Mouse (Mus musculus) stomach, embryonic 16.5 days (tissue): Measurements from ENCODE around the gene Aatk. TPM values are rescaled to one million over a fixed set of nuclear protein-coding genes. Genes with fewer than 3 reads are reported as not detected.

ENCODE experiments used
- ATAC-seq: fragments of 200-750 bp; cut with Nextera tagmentation; 2 replicates; pipeline ENCODE4 v1.8.0; 2017; ENCODE audit warnings: moderate number of reproducible peaks, moderate TSS enrichment; ENCODE audit not compliant: insufficient read depth, low FRiP score
- H3K27ac ChIP-seq: fragments of 300-500 bp; sonication (generic); 2 replicates; pipeline ENCODE4 v1.5.1; 2014; ENCODE audit warnings: low read length
- H3K27me3 ChIP-seq: fragments of 300-500 bp; sonication (generic); 2 replicates; pipeline ENCODE4 v1.6.1; 2014; ENCODE audit warnings: low read length, control low read depth, mixed read lengths; ENCODE audit not compliant: control insufficient read depth, insufficient read depth
- H3K36me3 ChIP-seq: fragments of 300-500 bp; sonication (generic); 2 replicates; pipeline ENCODE4 v1.6.1; 2014; ENCODE audit warnings: low read length; ENCODE audit not compliant: control insufficient read depth, insufficient read depth
- H3K4me1 ChIP-seq: fragments of 300-500 bp; sonication (generic); 2 replicates; pipeline ENCODE4 v1.6.1; 2014; ENCODE audit warnings: low read length, control low read depth, mixed read lengths; ENCODE audit not compliant: control insufficient read depth, insufficient read depth
- H3K4me2 ChIP-seq: fragments of 300-500 bp; sonication (generic); 2 replicates; pipeline ENCODE4 v1.6.1; 2014; ENCODE audit warnings: low read depth, low read length, mixed read lengths
- H3K4me3 ChIP-seq: fragments of 300-500 bp; sonication (generic); replicated peaks from 2 replicates; pipeline ENCODE4 v1.5.1; 2014; ENCODE audit warnings: mild to moderate bottlenecking, low read length
- H3K9ac ChIP-seq: fragments of 300-500 bp; sonication (generic); 2 replicates; pipeline ENCODE4 v1.6.1; 2014; ENCODE audit warnings: low read length
- H3K9me3 ChIP-seq: fragments of 300-500 bp; sonication (generic); replicated peaks from 2 replicates; pipeline ENCODE4 v1.6.1; 2016; ENCODE audit warnings: low read length, control low read depth; ENCODE audit not compliant: control insufficient read depth
- WGBS: fragments of 180-500 bp; shearing (Covaris S2); extraction: QIAGEN DNeasy Blood & Tissue Kit; methylation state at CpG from one replicate; pipeline ENCODE4 v1.1.7; 2014; 5-methylcytosine and 5-hydroxymethylcytosine counted together
- polyA plus RNA-seq: library from polyadenylated mRNA; unstranded; fragments of >200 nt; fragmentation: Nextera tagmentation; extraction: Ambion mirVana; gene quantifications from 2 replicates; pipeline ENCODE4 v1.2.1, GENCODE M21; 2015

Aatk gene
- polyA plus RNA-seq, 1 experiment from 2014 or later = 3.3 TPM

DNA sequence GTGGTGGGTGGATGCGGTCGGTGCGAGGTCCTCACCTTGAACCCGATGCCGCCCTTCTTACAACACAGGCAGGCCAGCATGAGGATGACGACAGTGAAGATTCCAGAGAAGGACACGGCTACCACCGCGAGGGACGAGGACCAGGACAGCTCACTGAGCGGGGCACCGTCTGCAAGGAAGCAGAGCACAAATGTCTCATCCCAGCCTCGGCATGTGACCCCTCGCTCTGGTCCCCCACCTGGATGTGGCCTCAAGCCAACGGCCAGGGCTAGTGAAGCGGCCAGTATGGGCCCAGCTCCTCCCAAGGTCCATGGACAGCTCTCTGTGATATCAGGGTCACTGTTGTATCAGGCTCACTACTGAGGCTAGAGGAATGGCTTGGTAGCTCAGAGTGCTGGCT lies 25.6 kb downstream of the Aatk start:
- ATAC-seq = no peak
- WGBS = 90% methylated on average over 16 of the region's 16 CpGs
- no peak overlapping the region for H3K27ac ChIP-seq

DNA sequence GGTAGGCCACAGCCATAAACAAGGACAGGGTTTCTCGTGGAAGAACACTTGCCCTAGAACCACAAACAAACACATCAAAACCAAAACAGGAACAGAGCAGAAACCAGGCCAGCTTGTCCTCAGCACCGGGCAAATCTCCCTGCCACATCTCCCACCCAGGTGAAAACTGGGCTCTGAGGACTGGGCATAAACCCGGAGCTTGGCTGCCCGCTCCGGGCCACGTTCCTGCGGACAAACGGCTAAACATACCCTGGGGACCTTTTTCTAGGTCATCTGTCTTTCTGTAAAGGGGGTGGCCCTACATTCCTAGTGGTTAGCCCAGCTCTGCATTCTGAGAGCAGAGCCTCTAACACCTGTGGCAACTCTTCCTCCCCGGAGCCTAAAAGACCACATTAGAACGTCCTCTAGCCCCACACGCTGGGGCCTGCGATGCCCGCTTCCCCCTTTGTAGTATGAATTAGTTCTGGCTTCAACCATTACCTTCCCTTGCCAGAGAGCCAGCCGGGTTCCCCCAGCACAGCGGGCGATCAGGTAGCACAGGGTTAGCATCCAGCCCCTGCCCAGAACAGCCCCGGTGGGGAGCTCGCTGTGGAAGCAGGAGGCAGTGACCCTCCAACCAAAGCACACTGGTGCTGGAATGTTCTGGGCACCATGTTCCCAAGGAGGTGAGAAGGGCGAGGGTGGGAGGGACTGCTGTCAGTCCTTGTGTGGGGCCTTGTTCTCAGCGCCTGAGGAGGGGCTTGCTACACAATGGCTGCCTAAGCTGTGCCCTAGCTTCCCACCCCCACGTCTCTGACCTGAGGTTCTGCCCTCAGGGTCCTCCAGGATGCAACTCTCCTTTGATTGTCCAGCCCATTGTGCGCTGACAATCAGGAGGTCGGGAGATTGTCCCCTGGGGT lies 27.2 kb downstream of the Aatk start:
- Histone ChIP-seq H3K36me3 (no peaks in the 10 kb centered on the region), H3K27me3 (no peaks in the 10 kb centered on the region), H3K9me3 (no peaks in the 10 kb centered on the region), H3K4me3 (no peak overlapping the region), H3K4me2 (no peak overlapping the region), H3K27ac (no peak overlapping the region), H3K9ac (no peak overlapping the region), H3K4me1 (no peaks in the 10 kb centered on the region)
- 67% methylated on average over 23 of the region's 23 CpGs for whole genome bisulfite sequencing
- ATAC-seq = no peak

More for the DNA sequence above, 25.6 kb downstream of the Aatk start:
- no peak overlapping the region for H3K4me2 ChIP-seq
- no peak overlapping the region for H3K4me3 ChIP-seq
- H3K36me3 ChIP-seq = no peaks in the 10 kb centered on the region
- H3K27me3 ChIP-seq = no peaks in the 10 kb centered on the region
- no peaks in the 10 kb centered on the region for H3K4me1 ChIP-seq
- no peak overlapping the region for H3K9ac ChIP-seq
- H3K9me3 ChIP-seq = no peaks in the 10 kb centered on the region

DNA sequence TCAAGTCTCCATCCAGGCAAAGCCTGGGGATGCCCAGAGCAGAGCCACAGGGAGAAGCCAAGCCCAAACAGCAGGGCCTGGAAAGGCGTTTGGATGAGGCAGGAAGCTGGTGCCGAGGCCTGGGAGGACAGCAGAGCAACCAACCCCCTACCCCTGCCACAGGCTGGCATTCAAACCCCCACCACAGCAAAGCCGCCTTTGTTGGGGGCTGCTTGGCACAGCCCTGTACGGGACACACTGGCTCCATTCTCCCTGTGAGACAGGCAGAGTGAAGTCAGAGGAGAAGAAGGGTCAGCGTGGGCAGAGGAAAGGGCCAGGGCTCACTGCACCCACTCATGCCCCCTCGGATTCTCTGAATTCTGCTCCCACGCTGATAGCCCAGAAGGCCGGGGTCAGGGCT lies 30.0 kb downstream of the Aatk start:
- Histone ChIP-seq H3K9ac (no peak overlapping the region), H3K9me3 (no peaks in the 10 kb centered on the region), H3K4me3 (no peak overlapping the region), H3K4me2 (no peak overlapping the region), H3K4me1 (peaks cover 6% of the 10 kb centered on the region; the same call in 1 of the 2 replicates), H3K27me3 (no peaks in the 10 kb centered on the region), H3K36me3 (no peaks in the 10 kb centered on the region), H3K27ac (no peak overlapping the region)
- WGBS = 85% methylated on average over 8 of the region's 8 CpGs
- no peak for ATAC-seq

DNA sequence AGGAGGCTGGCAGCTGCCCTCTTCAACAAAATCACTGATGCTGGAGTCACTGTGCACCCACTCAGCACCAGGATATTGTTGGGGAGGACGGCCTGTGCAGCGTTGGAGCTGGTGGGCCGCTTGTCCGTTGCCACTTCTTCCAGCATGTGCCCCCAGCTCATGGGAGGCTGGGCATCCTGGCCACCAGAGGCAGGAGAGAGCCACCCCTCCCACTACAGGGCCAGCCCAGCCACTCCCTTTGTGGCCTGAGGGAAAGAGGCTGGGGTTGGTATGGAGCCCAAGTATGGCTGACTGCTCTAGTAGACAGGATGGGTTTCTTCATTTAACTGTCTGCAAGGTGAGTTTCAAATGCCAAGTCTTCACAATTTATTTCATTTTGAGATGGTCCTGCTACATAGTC lies 32.2 kb downstream of the Aatk start:
- no peaks in the 10 kb centered on the region for H3K27me3 ChIP-seq
- no peak overlapping the region for H3K9ac ChIP-seq
- H3K4me1 ChIP-seq = peaks cover 6% of the 10 kb centered on the region; the same call in 1 of the 2 replicates
- WGBS = 91% methylated on average over 4 of the region's 4 CpGs
- H3K4me2 ChIP-seq = no peak overlapping the region
- H3K27ac ChIP-seq = no peak overlapping the region
- no peaks in the 10 kb centered on the region for H3K9me3 ChIP-seq
- ATAC-seq = no peak
- H3K36me3 ChIP-seq = no peaks in the 10 kb centered on the region
- no peak overlapping the region for H3K4me3 ChIP-seq

DNA sequence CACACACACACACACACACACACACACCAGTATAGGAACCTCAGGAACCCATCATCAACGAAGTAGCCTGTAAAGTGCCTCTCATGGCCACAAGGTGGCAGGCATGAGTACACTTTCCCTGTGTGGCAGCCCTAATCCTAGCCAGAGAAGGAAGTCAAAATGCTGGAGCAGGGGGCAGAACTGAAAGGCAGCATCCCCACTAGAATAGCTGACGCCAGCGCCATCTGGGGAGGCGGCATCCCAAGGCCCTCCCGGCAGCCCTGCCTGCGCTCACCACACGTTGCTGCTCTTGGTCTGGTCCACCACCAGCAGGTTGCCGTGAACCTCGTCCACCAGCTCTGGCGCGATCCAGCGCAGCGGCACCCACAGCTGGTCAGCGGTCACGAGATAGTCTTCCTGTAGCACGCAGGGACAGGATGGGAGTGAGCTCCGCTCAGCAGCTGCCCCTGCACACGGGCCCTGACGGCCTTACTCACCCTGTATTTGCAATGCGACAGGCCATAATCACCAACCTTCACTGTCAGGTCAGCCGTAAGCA lies 33.7 kb downstream of the Aatk start:
- Histone ChIP-seq H3K27ac (no peak overlapping the region), H3K27me3 (no peaks in the 10 kb centered on the region), H3K9ac (peak overlapping the region; percentile 66), H3K4me1 (peaks cover 6% of the 10 kb centered on the region; the same call in 1 of the 2 replicates), H3K4me3 (peak overlapping the region; percentile 39), H3K4me2 (peak overlapping the region; percentile 72), H3K9me3 (no peaks in the 10 kb centered on the region), H3K36me3 (no peaks in the 10 kb centered on the region)
- peak; percentile 63; the same call in 1 of the 2 replicates for ATAC-seq
- WGBS = 8% methylated on average over 21 of the region's 21 CpGs

DNA sequence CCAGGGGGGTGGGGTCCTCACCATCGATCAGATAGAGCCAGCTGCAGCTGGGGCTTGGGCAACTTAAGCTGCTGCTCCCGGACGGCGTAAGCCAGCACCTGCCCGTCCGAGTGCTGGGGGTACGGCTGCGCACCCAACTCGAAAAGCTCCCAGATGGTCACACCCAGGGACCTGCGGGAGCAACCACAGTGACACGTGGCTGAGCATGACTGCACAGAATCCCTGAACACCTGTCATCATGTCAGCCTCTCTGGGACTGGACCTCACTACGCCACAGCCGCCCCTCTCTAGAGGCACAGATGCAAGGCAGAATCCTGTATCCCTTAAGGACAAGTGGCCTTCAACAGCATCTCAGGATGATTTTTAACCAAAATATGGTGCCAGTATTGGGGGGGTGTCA lies 34.3 kb downstream of the Aatk start:
- ATAC-seq = 0 out of 2 replicates have a peak, but pooled peaks have one; percentile 2
- H3K9ac ChIP-seq = no peak overlapping the region; the same call in 1 of the 2 replicates
- no peak overlapping the region for H3K4me2 ChIP-seq
- no peaks in the 10 kb centered on the region for H3K9me3 ChIP-seq
- H3K36me3 ChIP-seq = no peaks in the 10 kb centered on the region
- no peak overlapping the region for H3K4me3 ChIP-seq
- WGBS = 83% methylated on average over 13 of the region's 13 CpGs
- peaks cover 6% of the 10 kb centered on the region; the same call in 1 of the 2 replicates for H3K4me1 ChIP-seq
- no peak overlapping the region for H3K27ac ChIP-seq
- H3K27me3 ChIP-seq = no peaks in the 10 kb centered on the region

DNA sequence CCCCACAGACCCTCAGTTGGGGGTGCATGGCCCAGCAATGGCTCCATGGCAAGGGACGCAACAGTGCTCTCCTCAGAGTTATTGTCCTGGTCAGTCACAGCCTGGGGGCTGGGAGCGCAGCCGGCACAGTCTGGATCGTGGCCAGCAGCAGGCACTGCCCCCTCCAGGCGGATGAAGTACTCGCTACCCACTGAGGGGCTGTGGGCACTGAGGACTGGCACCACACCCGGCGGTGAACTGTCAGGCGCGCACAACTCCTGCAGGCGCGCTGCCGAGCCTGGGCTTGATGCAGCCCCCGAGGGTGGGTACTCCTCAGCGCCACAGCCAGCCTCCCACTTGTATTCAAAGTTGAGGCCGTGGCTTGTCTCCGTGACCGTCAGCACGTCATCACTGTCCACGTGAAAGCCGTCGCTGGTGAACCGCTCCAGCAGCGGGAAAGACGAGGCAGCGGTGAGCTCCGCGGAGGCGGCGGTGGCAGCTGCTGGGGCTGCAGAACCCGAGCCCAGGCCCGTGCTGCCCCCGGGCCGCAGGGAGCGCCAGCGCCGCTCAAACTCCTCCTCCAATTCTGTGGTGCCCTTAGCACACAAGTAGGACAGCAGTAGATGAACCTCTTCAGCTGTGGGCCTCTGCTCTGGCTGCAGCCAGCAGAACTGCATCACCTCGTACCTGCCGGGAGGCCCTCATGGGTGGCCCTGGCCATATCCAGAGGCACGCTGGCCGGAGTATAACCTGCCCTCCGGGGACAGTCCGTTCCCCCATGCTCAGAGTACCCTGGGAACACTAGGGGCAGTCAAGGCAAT lies 35.0 kb downstream of the Aatk start:
- Histone ChIP-seq H3K4me2 (no peak overlapping the region), H3K9me3 (no peaks in the 10 kb centered on the region), H3K27me3 (no peaks in the 10 kb centered on the region), H3K27ac (no peak overlapping the region), H3K9ac (0 out of 2 replicates have a peak overlapping the region, but pooled peaks have one; percentile 5), H3K4me3 (no peak overlapping the region), H3K4me1 (peaks cover 6% of the 10 kb centered on the region; the same call in 1 of the 2 replicates), H3K36me3 (no peaks in the 10 kb centered on the region)
- ATAC-seq = no peak
- 45% methylated on average over 43 of the region's 43 CpGs for WGBS

DNA sequence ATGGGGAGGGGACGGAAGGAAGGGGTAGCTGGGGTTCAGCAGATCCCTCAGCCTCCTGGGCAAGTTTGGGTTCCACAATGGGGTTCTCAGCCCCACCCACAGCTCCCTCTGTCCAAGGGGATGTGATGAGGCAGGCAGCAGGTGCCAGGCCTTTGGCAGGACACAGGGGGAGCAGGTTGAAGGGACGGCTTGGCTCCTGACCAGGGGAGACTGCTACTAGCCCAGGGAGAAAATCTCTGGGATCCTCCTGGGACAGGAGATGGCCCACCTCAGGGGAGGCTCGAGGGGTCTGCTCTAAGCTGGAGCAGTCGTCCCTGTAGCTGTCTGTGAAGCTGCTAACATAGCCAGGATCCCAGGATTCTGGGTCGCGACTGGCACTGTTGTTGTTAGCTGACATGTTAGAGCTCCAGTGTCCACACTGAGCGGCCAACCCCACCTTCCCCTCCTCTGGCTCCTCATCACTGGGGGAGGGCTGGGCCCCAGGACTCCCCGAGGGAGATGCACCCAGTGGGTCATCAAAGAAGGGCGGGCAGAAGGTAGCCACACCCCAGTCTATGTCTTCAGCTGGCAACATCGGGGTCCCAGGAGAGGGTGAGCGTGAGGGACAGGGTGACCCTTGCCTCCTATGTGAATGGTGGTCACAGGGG lies 35.7 kb downstream of the Aatk start:
- no peak overlapping the region for H3K4me2 ChIP-seq
- H3K27ac ChIP-seq = no peak overlapping the region
- no peak for ATAC-seq
- H3K27me3 ChIP-seq = no peaks in the 10 kb centered on the region
- H3K9me3 ChIP-seq = no peaks in the 10 kb centered on the region
- 69% methylated on average over 11 of the region's 11 CpGs for WGBS
- no peak overlapping the region for H3K9ac ChIP-seq
- H3K4me1 ChIP-seq = peaks cover 6% of the 10 kb centered on the region; the same call in 1 of the 2 replicates
- H3K4me3 ChIP-seq = no peak overlapping the region
- H3K36me3 ChIP-seq = no peaks in the 10 kb centered on the region
